Mouse (Mus musculus): ENCODE results near the gene Otulinl.

GRCm38 (mm10) chr15:27656626-27657025, 24.8 kb downstream of the Otulinl start:
- no peak for TF ChIP-seq EP300 (IDR thresholded peaks at IDR 0.05; ENCODE audit: low read depth)
- no peak for TF ChIP-seq CTCF (IDR thresholded peaks at IDR 0.05; ENCODE audit: low read depth)
